Mouse (Mus musculus) heart, embryonic 11.5 days (tissue): Measurements from ENCODE around the gene Dcxr. TPM values are rescaled to one million over a fixed set of nuclear protein-coding genes. Genes with fewer than 3 reads are reported as not detected.

ENCODE experiments used
- ATAC-seq: fragments of 200-750 bp; cut with Nextera tagmentation; replicated peaks from 2 replicates; pipeline ENCODE4 v1.8.0; 2017; ENCODE audit warnings: moderate library complexity; ENCODE audit not compliant: insufficient number of reproducible peaks, low FRiP score, low TSS enrichment
- H3K27ac ChIP-seq: fragments of 300-500 bp; sonication (generic); 2 replicates; pipeline ENCODE4 v1.5.1; 2014; ENCODE audit warnings: mild to moderate bottlenecking, low read depth, low read length
- H3K27me3 ChIP-seq: fragments of 300-500 bp; sonication (generic); 2 replicates; pipeline ENCODE4 v1.6.1; 2014; ENCODE audit warnings: mild to moderate bottlenecking, low read length, mixed read lengths; ENCODE audit not compliant: control insufficient read depth, insufficient read depth
- H3K36me3 ChIP-seq: fragments of 300-500 bp; sonication (generic); 2 replicates; pipeline ENCODE4 v1.6.1; 2014; ENCODE audit warnings: mild to moderate bottlenecking, low read length, moderate library complexity, mixed read lengths; ENCODE audit not compliant: control insufficient read depth, insufficient read depth
- H3K4me1 ChIP-seq: fragments of 300-500 bp; sonication (generic); 2 replicates; pipeline ENCODE4 v1.6.1; 2014; ENCODE audit warnings: low read length; ENCODE audit not compliant: control insufficient read depth, insufficient read depth
- H3K4me2 ChIP-seq: fragments of 300-500 bp; sonication (generic); 2 replicates; pipeline ENCODE4 v1.6.1; 2014; ENCODE audit warnings: mild to moderate bottlenecking, moderate library complexity
- H3K4me3 ChIP-seq: fragments of 300-500 bp; sonication (generic); 2 replicates; pipeline ENCODE4 v1.5.1; 2014; ENCODE audit warnings: low read depth, low read length
- H3K9ac ChIP-seq: fragments of 300-500 bp; sonication (generic); 2 replicates; pipeline ENCODE4 v1.6.1; 2014; ENCODE audit warnings: mild to moderate bottlenecking, low read depth, low read length, moderate library complexity
- H3K9me3 ChIP-seq: fragments of 300-500 bp; sonication (generic); replicated peaks from 2 replicates; pipeline ENCODE4 v1.6.1; 2016; ENCODE audit warnings: low read length; ENCODE audit not compliant: control insufficient read depth
- WGBS: fragments of 180-500 bp; shearing (Covaris S2); extraction: QIAGEN DNeasy Blood & Tissue Kit; methylation state at CpG from one replicate; pipeline ENCODE4 v1.1.7; 2014; ENCODE audit not compliant: insufficient replicate concordance; 5-methylcytosine and 5-hydroxymethylcytosine counted together
- polyA plus RNA-seq: library from polyadenylated mRNA; unstranded; fragments of >200 nt; fragmentation: Nextera tagmentation; extraction: Ambion mirVana; gene quantifications from 2 replicates; pipeline ENCODE4 v1.2.1, GENCODE M21; 2014

The Dcxr gene
- polyA plus RNA-seq, 1 experiment from 2014 or later: 5.1 TPM

- Histone ChIP-seq H3K9ac (no peak overlapping the region), H3K27me3 (peaks cover 39% of the 10 kb centered on the region), H3K36me3 (0 out of 2 replicates have a peak, but pooled peaks cover 2% of the 10 kb centered on the region), H3K4me2 (no peak overlapping the region), H3K4me1 (peaks cover 9% of the 10 kb centered on the region), H3K9me3 (no peaks in the 10 kb centered on the region), H3K4me3 (no peak overlapping the region), H3K27ac (no peak overlapping the region)
- 88% methylated on average over 7 of the region's 7 CpGs for WGBS
- no peak for ATAC-seq
Measured at GRCm38 (mm10) chr11:120723509-120723908, 3.6 kb downstream of the Dcxr start.

GRCm38 (mm10) chr11:120722761-120723382 lies 4.2 kb downstream of the Dcxr start:
- no peaks in the 10 kb centered on the region for H3K9me3 ChIP-seq
- no peak overlapping the region for H3K4me2 ChIP-seq
- peaks cover 34% of the 10 kb centered on the region for H3K27me3 ChIP-seq
- ATAC-seq: no peak
- H3K4me1 ChIP-seq: peaks cover 9% of the 10 kb centered on the region
- 87% methylated on average over 11 of the region's 11 CpGs for WGBS
- H3K9ac ChIP-seq: no peak overlapping the region
- H3K36me3 ChIP-seq: 0 out of 2 replicates have a peak, but pooled peaks cover 2% of the 10 kb centered on the region
- no peak overlapping the region for H3K27ac ChIP-seq
- no peak overlapping the region for H3K4me3 ChIP-seq

- Histone ChIP-seq H3K27ac (no peak overlapping the region), H3K9me3 (no peaks in the 10 kb centered on the region)
- WGBS: 16% methylated on average over 21 of the region's 21 CpGs
Measured at GRCm38 (mm10) chr11:120722067-120722630, 4.9 kb downstream of the Dcxr start.

DNA sequence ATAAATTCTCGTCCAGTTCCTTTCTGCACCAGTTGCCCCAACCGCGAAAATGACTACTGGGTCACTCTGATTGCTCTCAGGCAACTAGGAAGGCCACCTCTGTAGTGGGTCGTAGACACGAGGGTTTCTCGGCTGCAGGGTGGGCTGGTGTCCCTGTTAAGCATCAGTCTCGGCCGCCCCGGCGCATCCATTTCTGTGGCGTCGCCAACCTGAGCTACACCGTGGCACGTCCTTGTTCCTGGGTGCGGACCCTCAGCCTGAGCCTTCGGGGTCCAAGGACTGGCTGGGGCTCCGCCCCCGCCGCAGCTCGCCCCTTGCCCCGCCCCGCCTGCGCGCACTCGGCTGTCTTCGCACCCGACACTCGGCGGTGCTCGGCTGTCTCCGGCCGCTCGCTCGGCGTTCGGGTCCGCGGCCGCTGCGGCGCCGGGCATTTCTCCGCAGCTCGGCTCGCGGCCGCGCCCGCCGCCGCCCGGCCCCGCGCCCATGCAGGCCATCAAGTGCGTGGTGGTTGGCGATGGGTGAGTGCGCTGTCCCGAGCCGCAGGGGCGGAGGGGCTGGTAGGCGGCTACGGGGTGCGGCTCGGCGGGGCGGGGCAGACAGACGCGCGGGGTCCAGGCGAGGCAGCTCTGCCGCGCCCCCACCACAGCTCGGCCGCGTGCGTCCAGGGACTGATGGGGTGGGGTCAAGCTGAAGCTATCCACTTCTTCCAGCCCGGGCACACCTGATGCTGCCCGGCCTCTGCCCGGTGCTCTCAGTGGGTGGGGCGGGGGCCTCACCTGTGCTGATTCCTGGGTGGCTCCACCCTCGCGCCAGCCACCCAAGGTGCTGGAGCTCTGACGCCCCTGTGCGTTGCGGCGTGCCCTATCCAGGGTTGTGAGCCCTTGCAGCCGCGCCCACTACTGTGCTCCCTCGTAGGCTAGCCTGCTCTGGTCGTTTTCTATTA lies 5.7 kb downstream of the Dcxr start, which contains the start of gene Rac3:
Rac3 (plus strand) TSS at position 347 of the 943 bp plus-strand sequence.
- H3K9me3 ChIP-seq: no peaks in the 10 kb centered on the region
- peaks cover 9% of the 10 kb centered on the region for H3K4me1 ChIP-seq
- H3K36me3 ChIP-seq: 0 out of 2 replicates have a peak, but pooled peaks cover 5% of the 10 kb centered on the region
- peak within 1 kb of the TSS; percentile 70 for H3K9ac ChIP-seq
- H3K4me3 ChIP-seq: peak within 1 kb of the TSS; percentile 62
- peak within 1 kb of the TSS; percentile 97 for H3K4me2 ChIP-seq
- under 1% methylated on average over 77 of the region's 90 CpGs for WGBS
- no peak within 1 kb of the TSS for H3K27ac ChIP-seq
- peak; percentile 56 for ATAC-seq
- peaks cover 34% of the 10 kb centered on the region for H3K27me3 ChIP-seq

More at GRCm38 (mm10) chr11:120722067-120722630, 4.9 kb downstream of the Dcxr start:
- Histone ChIP-seq H3K4me1 (peaks cover 9% of the 10 kb centered on the region), H3K27me3 (peaks cover 34% of the 10 kb centered on the region), H3K4me2 (peak overlapping the region; percentile 97), H3K9ac (peak overlapping the region; percentile 70; the same call in 1 of the 2 replicates), H3K36me3 (0 out of 2 replicates have a peak, but pooled peaks cover 5% of the 10 kb centered on the region), H3K4me3 (peak overlapping the region; percentile 62)
- ATAC-seq: no peak

DNA sequence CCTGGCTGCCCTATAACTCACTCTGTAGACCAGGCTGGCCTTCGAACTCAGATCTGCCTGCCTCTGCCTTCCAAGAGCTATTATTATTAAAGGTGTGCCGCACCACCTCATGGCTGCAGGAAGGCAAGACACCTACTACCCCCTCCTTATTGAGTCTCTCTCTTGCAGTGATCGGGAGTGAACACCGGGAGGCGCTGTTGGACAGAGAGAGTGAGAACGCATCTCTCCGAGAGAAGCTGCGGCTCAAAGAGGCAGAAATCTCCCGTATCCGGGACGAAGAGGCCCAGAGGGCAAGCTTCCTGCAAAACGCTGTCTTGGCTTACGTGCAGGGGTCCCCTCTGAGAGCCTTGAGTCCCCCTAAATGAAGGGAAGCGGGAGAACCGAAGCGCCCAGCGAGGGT lies 6.6 kb downstream of the Dcxr start:
- Histone ChIP-seq H3K36me3 (0 out of 2 replicates have a peak, but pooled peaks cover 9% of the 10 kb centered on the region), H3K27me3 (peaks cover 33% of the 10 kb centered on the region), H3K4me2 (peak overlapping the region; percentile 97), H3K9ac (0 out of 2 replicates have a peak overlapping the region, but pooled peaks have one; percentile 30), H3K4me1 (peaks cover 9% of the 10 kb centered on the region), H3K4me3 (peak overlapping the region; percentile 62), H3K27ac (no peak overlapping the region), H3K9me3 (no peaks in the 10 kb centered on the region)
- ATAC-seq: no peak; the same call in 1 of the 2 replicates
- 10% methylated on average over 17 of the region's 17 CpGs for WGBS

DNA sequence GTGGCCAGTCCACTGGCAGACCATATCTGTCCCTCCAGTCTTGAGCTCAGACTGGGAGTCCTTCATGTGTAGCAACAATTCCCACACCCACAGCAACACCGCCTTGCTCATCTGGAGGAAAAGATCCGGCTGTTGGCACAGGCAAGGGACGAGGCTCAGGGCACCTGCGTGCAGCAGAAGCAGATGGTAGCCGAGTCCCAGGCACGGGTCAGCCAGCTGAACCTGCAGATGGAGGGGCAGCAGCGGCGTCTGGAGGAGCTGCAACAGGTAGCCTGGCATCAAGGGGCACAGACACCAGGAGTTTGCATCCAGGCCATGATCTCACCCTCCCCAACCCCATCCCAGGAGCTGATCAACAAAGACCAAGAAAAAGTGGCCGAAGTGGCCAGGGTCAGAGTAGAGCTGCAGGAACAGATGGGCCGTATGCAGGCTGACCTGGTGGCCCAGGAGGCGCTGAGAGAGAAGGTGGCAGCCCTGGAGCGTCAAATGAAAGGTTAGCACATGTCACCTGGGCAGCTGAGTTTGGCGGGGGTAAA lies 7.2 kb downstream of the Dcxr start:
- no peak for ATAC-seq
- Histone ChIP-seq H3K4me1 (peaks cover 10% of the 10 kb centered on the region), H3K9me3 (no peaks in the 10 kb centered on the region), H3K4me2 (no peak overlapping the region), H3K4me3 (no peak overlapping the region), H3K36me3 (0 out of 2 replicates have a peak, but pooled peaks cover 9% of the 10 kb centered on the region), H3K27me3 (peaks cover 31% of the 10 kb centered on the region), H3K9ac (no peak overlapping the region), H3K27ac (no peak overlapping the region)
- 84% methylated on average over 13 of the region's 13 CpGs for WGBS

GRCm38 (mm10) chr11:120719242-120719641 lies 7.8 kb downstream of the Dcxr start:
- H3K4me1 ChIP-seq: peaks cover 17% of the 10 kb centered on the region
- 87% methylated on average over 9 of the region's 9 CpGs for WGBS

DNA sequence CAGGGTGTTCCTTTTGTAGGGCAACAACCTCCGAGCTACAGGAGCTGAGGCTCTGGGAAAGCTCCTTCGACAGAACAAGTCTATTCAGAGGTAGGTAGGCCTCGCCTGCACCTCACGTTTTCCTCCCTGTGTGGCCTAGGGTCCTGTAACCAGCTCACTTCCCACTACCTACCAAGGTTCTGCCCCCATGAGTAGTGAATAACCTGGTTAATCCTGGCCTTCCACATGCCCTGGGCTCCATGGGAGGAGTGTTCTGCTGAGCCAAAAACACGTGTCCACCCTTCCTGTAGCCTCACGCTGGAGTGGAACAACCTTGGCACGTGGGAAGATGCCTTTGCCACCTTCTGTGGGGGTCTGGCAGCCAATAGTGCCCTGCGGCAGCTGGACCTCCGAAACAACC lies 11.9 kb downstream of the Dcxr start:
- no peak overlapping the region for H3K4me3 ChIP-seq
- peaks cover 13% of the 10 kb centered on the region for H3K4me1 ChIP-seq
- no peak overlapping the region for H3K27ac ChIP-seq
- no peaks in the 10 kb centered on the region for H3K27me3 ChIP-seq
- peak overlapping the region; percentile 82; the same call in 1 of the 2 replicates for H3K9ac ChIP-seq
- WGBS: 85% methylated on average over 9 of the region's 9 CpGs
- no peak for ATAC-seq
- no peaks in the 10 kb centered on the region for H3K9me3 ChIP-seq
- H3K36me3 ChIP-seq: 0 out of 2 replicates have a peak, but pooled peaks cover 9% of the 10 kb centered on the region
- peak overlapping the region; percentile 100 for H3K4me2 ChIP-seq

More at GRCm38 (mm10) chr11:120719242-120719641, 7.8 kb downstream of the Dcxr start:
- Histone ChIP-seq H3K4me3 (no peak overlapping the region), H3K36me3 (0 out of 2 replicates have a peak, but pooled peaks cover 9% of the 10 kb centered on the region), H3K27ac (no peak overlapping the region), H3K4me2 (no peak overlapping the region), H3K27me3 (peaks cover 31% of the 10 kb centered on the region), H3K9me3 (no peaks in the 10 kb centered on the region), H3K9ac (no peak overlapping the region)
- ATAC-seq: no peak
